Mouse (Mus musculus) lung, postnatal 25 days (tissue): Measurements from ENCODE around the gene Zbtb12.
"Not testable (repeated sequence)": the region's sequence is repeated elsewhere in the genome, so short reads cannot be mapped to it uniquely, and the experiment has no call there.

Experiments used
- DNase-seq: peaks from one replicate; pipeline ENCODE4 v3.0.0; 2022; ENCODE audit warnings: low spot score

Zbtb12 gene

DNA sequence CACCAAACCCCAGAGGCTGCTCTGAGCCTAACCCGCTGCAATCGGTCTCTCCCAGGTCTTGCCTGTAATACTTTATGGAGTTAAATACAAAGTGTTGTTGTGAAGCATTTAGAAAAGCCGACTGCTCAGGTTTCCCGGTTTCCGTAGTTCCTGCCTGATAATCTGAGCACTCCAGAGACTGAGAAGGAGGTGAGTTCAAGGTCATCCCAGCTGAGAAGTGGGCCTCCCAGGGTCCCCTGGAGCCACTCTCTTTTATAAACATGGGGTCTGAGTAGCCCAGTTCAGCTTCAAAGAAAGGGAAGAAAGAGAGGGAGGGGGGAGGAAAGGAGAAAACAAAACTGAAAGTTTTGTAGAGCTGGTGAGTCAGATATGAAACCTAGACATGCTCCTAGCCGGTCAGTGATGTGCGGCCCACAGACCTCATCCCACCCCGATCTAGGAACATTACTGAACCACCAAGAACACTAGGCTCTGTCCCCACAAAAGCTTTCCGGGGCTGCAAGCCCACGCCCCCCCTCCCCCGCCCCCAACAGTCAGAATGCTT lies at the start of gene Zbtb12:
Zbtb12 (plus strand) TSS at position 148 of the 544 bp plus-strand sequence.
- DNase-seq, result no peak

GRCm38 (mm10) chr17:34830776-34831175 lies 48.5 kb upstream of the Zbtb12 start:
- not testable (repeated sequence) for DNase-seq

- no peak for DNase-seq
Observed at GRCm38 (mm10) chr17:34836155-34836855, 43.0 kb upstream of the Zbtb12 start.

GRCm38 (mm10) chr17:34836856-34837221 lies 42.4 kb upstream of the Zbtb12 start, which contains the start of the genes Stk19 and Dxo:
Stk19 (minus strand) TSS chr17:34836945.
Dxo (plus strand) TSS chr17:34837019.
- DNase-seq, result peak; percentile 96

DNA sequence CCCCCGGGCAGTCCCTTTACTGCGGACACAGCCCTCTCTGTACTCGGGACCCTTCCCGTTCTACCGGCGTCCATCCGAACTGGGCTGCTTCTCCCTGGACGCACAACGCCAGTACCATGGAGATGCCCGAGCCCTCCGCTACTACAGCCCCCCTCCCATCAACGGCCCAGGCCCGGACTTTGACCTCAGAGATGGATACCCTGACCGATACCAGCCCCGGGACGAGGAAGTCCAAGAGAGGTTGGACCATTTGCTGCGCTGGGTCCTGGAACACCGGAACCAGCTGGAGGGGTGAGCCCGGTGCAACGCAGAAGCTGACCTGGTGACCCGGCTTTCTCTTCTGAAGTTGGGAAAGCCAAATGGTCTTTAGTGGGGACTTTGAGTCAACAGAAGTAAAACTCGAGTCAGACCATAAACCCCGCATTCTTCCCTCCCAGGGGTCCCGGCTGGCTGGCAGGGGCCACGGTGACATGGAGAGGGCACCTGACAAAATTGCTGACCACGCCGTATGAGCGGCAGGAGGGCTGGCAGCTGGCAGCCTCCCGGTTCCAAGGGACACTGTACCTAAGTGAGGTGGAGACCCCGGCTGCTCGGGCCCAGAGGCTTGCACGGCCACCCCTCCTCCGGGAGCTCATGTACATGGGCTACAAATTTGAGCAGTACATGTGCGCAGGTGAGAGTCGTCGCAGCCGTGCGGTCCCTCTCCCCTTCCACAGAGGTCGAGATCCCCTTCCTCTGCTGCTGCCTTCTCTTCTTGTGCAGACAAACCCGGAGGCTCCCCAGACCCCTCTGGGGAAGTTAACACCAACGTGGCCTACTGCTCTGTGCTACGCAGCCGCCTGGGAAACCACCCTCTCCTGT lies 41.6 kb upstream of the Zbtb12 start:
- DNase-seq, result no peak

GRCm38 (mm10) chr17:34838785-34839184 lies 40.5 kb upstream of the Zbtb12 start:
- DNase-seq, result no peak

GRCm38 (mm10) chr17:34840736-34841307 lies 38.5 kb upstream of the Zbtb12 start:
- DNase-seq, result no peak

DNA sequence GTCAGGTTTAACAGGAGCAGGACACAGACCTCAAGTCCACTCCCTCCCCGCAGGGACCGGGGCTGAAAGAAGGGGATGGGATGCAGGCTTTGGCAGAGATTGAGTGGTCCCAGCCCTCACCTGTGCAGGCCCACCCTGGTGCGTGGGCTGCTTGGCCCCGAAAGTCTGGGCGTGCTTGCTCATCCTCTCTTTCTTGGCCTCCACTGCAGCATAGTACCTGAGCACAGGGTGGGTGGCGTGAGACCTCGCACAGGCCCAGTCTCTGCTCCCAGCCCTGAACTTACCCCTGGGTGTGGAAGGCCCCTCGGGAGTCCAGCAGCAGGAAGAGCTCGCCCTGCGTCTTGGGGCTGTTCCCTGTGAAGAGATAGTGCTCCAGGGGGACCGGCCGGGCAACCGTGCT lies 34.4 kb upstream of the Zbtb12 start:
- no peak for DNase-seq

GRCm38 (mm10) chr17:34847192-34847591 lies 32.1 kb upstream of the Zbtb12 start:
- DNase-seq, result no peak

DNA sequence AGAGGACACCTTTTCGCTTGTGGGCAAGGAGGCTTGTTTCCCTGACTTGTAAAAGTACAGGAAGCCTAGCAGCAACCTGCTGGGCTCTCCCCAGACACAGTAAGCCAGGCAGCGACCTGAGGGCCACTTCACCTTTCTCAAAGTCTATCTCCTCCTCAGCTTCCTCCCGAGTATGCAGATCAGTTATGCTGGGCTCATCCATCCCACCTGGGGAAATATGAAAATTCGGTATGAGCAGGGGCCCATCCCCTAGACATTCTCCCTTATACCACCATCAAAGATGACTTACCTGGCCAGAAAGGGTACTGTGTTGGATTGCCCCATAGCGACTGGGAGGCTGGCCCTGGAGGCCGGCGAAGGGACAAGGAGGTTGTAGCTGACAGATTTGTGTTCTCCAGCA lies 31.7 kb upstream of the Zbtb12 start:
- DNase-seq, result no peak

- DNase-seq, result peak; percentile 98
Observed at GRCm38 (mm10) chr17:34849722-34850516, 29.4 kb upstream of the Zbtb12 start, which contains the start of the genes Skiv2l and Nelfe. Skiv2l (minus strand) TSS chr17:34850210. Nelfe (plus strand) TSS chr17:34850391.

- DNase-seq, result no peak
Observed at GRCm38 (mm10) chr17:34850517-34851125, 28.7 kb upstream of the Zbtb12 start.

DNA sequence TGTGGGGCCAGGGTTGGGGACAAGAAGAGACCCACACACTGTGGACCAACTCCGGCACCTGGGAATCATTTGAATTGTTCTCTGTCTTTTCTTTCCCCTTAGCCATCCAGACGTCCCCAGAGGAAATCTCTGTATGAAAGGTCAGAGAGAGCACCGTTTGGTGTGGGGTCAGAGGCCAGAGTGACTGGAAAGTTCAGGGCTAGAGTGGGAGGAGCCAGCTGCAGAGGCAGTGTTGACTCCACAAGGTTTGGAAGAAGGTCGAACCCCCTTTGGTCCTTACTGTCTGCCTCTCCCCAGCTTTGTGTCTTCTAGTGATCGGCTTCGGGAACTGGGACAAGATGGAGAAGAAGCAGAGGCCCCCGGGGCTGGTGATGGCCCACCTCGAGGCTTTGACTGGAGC lies 25.8 kb upstream of the Zbtb12 start:
- DNase-seq, result no peak

DNA sequence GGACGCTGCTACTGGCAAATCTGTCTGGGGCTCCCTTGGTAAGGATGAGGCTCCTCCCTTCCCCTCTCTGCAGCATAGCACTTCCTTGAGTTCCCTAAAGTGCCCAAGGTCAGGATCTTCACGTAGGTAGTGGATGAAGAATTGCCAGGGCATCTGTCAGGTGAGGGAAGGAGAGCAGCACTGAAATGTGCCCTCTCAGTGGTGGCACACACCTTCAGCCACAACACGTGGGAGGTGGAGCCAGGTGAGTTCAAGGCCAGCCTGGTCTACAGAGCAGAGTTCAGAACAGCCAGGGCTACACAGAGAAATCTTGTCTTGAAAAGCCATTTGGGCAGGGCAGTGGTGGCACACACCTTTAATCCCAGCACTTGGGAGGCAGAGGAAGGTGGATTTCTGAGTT lies 24.5 kb upstream of the Zbtb12 start:
- DNase-seq, result no peak

- DNase-seq, result peak; percentile 50
Observed at GRCm38 (mm10) chr17:34855825-34856224, 23.5 kb upstream of the Zbtb12 start.

- no peak for DNase-seq
Observed at GRCm38 (mm10) chr17:34858670-34859069, 20.6 kb upstream of the Zbtb12 start.

GRCm38 (mm10) chr17:34860514-34860913 lies 18.8 kb upstream of the Zbtb12 start:
- no peak for DNase-seq

GRCm38 (mm10) chr17:34861704-34862415 lies 17.4 kb upstream of the Zbtb12 start:
- DNase-seq, result peak; percentile 59

DNA sequence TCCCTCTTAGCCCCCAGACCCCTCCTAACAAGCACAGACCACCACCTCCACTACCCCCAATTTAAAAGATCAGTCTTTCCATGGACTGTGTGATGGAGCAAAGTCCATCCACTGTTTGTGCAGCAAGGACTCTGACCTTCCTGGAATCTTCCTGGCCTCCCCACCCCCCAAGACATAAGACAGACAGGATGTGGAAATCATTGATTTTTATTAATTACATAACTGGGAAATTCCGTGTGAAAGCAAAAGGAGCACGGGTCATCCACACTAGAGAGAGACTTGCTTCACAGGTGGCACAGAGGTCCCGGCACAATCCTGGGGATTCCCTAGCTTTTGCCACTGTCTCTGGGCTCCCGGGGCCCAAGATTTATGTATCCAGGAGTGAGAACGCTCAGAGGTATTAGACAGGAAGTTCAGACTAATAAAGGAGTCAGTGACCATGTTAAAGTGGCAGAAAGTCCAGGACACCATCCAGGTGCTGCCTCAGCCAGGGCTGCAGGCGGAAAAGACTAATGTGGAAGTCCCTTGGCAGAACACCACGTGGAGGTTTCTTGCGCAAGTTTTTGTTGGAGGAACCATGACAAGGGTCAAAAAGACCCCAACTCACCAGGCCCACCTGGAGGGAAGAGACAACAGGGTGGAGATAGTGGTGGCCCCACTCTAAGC lies 16.7 kb upstream of the Zbtb12 start, which contains the start of gene Cfb:
Cfb (minus strand) TSS at position 103 of the 666 bp plus-strand sequence.
- no peak for DNase-seq

DNA sequence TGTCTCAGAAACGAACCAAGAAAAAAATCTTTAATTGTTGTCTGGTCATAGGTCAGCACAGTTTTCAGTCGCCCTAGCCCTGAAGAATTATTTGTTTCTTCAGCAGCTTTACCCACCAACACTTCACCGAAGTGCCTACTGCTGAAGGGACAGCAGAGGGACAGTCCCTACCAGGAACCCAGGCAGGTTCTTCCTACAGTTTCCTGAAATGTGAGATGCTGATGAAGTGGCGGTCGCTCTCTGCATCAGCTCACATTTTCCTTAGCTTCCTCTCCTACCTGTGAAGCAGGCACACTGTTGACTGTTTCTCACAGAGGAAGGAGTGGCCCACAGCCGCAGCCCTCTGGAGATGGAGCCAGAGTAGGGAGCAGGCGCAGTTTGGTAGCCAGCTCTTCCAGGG lies 13.3 kb upstream of the Zbtb12 start:
- no peak for DNase-seq
